Mouse (Mus musculus) forebrain, embryonic 12.5 days (tissue): ENCODE measurements at regions not wholly inside any gene's neighbourhood (a gene's known extent, or its start where the extent isn't known, plus 50 kb on each side); places are given as distances from the start of the nearest gene placed in this dataset.
"Not testable (repeated sequence)": the region's sequence is repeated elsewhere in the genome, so short reads cannot be mapped to it uniquely, and the experiment has no call there.

Experiments used
- ATAC-seq: fragments of 200-750 bp; cut with Nextera tagmentation; 2 replicates; pipeline ENCODE4 v1.8.0; 2017; ENCODE audit warnings: moderate TSS enrichment; ENCODE audit not compliant: low FRiP score
- H3K27ac ChIP-seq: fragments of 300-500 bp; sonication (generic); 2 replicates; pipeline ENCODE4 v1.5.1; 2016; ENCODE audit warnings: mild to moderate bottlenecking
- H3K27me3 ChIP-seq: fragments of 300-500 bp; sonication (generic); 2 replicates; pipeline ENCODE4 v1.6.1; 2016; ENCODE audit warnings: mild to moderate bottlenecking
- H3K36me3 ChIP-seq: fragments of 300-500 bp; sonication (generic); replicated peaks from 2 replicates; pipeline ENCODE4 v1.6.1; 2016; ENCODE audit warnings: mild to moderate bottlenecking
- H3K4me1 ChIP-seq: fragments of 300-500 bp; sonication (generic); 2 replicates; pipeline ENCODE4 v1.6.1; 2016
- H3K4me2 ChIP-seq: fragments of 300-500 bp; sonication (generic); 2 replicates; pipeline ENCODE4 v1.6.1; 2016; ENCODE audit warnings: mild to moderate bottlenecking, moderate library complexity
- H3K4me3 ChIP-seq: fragments of 300-500 bp; sonication (generic); replicated peaks from 2 replicates; pipeline ENCODE4 v1.5.1; 2016; ENCODE audit warnings: mild to moderate bottlenecking
- H3K9ac ChIP-seq: fragments of 300-500 bp; sonication (generic); 2 replicates; pipeline ENCODE4 v1.6.1; 2016; ENCODE audit warnings: mild to moderate bottlenecking
- H3K9me3 ChIP-seq: fragments of 300-500 bp; sonication (generic); 2 replicates; pipeline ENCODE4 v1.6.1; 2016
- WGBS: fragments of 180-500 bp; shearing (Covaris S2); methylation state at CpG from one replicate; pipeline ENCODE4 v1.1.7; 2016; 5-methylcytosine and 5-hydroxymethylcytosine counted together

DNA sequence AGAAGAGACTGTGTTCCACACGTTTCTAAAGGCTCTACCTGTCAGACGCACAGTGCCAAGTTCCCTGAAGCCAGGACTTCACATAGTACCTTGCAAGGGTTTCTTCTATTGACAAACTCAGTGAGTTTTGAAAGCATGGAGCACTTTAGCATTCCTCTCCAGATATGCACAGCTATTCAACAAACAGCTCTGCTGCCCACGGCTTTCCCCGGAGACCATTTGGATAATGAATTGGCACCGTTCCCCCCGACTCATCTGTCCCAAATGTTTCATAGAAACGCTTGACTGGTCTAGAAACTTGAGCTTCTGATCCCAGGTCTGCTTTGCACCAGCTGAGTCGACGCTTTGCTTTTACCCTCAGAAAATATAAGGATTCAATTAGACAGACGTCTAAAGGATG lies 162.2 kb upstream of the St6galnac5 start:
- Histone ChIP-seq H3K36me3 (no peaks in the 10 kb centered on the region), H3K4me2 (no peak overlapping the region), H3K9me3 (no peaks in the 10 kb centered on the region), H3K4me3 (no peak overlapping the region), H3K9ac (no peak overlapping the region), H3K27me3 (no peaks in the 10 kb centered on the region), H3K4me1 (no peaks in the 10 kb centered on the region; the same call in 1 of the 2 replicates), H3K27ac (no peak overlapping the region)
- ATAC-seq: no peak
- 79% methylated on average over 10 of the region's 10 CpGs for WGBS

DNA sequence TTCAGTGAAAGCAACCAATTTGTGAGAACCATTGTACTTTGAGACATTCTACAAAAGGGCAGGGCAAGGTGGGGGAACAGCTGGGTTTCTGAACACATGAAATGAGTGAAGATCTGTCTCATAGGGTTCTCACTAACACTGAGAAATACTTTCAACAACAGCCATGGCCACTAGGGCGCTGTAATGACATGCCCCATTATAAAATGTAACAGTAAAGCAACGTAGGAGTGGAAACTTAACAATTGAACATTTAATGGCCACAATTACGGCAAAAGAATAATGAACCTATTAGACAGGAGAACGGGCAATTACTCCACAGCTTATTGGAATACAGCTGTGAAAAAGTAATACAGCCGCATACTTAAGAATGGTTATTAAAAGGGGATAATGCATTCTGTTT lies 158.9 kb upstream of the St6galnac5 start:
- Histone ChIP-seq H3K4me3 (no peak overlapping the region), H3K4me2 (no peak overlapping the region), H3K9ac (no peak overlapping the region), H3K27me3 (no peaks in the 10 kb centered on the region), H3K9me3 (no peaks in the 10 kb centered on the region), H3K36me3 (no peaks in the 10 kb centered on the region), H3K4me1 (no peaks in the 10 kb centered on the region; the same call in 1 of the 2 replicates), H3K27ac (no peak overlapping the region)
- no peak for ATAC-seq
- 57% methylated on average over 5 of the region's 5 CpGs for WGBS

DNA sequence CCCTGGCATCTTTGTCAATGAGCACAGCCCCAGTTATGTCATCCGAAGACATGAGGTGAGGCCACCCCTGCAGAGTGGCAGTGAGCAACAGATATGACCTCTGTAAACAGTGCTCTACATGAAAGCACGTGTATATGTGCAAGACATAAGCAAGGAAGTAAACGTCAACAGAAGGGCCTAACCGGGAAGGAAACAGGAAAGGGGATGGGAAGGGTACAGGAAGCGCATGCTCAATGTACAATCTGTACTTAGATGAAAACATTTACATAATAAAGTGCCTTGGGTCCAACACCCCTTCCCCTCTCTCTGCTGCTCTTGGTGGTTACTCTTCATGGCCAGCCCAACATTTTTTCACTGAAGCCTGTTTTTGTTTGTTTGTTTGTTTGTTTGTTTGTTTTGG lies 143.3 kb upstream of the St6galnac5 start:
- ATAC-seq: no peak
- WGBS: 89% methylated on average over 5 of the region's 5 CpGs
- Histone ChIP-seq H3K9me3 (no peaks in the 10 kb centered on the region), H3K9ac (no peak overlapping the region), H3K4me2 (no peak overlapping the region), H3K4me3 (no peak overlapping the region), H3K27me3 (no peaks in the 10 kb centered on the region), H3K27ac (no peak overlapping the region), H3K4me1 (no peaks in the 10 kb centered on the region), H3K36me3 (no peaks in the 10 kb centered on the region)

DNA sequence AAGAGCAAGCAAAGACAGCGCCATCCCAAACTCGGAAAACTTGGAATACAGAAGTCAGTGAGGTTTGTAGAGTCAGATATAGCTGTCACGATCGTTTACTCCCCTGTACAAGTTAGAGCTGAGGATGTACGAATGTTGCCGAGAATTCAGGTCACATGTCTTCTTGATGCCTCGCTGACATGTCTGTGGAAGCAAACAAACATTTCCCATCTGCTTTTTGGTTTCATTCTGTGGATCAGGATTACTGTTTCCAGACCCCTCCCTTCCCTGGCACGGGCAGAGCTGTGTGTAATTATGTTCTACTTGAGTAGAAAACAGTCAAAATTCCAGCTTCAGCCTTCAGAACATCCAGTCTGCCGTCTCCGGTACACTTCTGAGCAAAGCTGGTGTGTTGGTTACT lies 139.9 kb upstream of the St6galnac5 start:
- Histone ChIP-seq H3K36me3 (no peaks in the 10 kb centered on the region), H3K9me3 (no peaks in the 10 kb centered on the region), H3K4me2 (no peak overlapping the region), H3K27ac (no peak overlapping the region), H3K4me1 (no peaks in the 10 kb centered on the region), H3K4me3 (no peak overlapping the region), H3K9ac (no peak overlapping the region), H3K27me3 (no peaks in the 10 kb centered on the region)
- no peak for ATAC-seq
- WGBS: 90% methylated on average over 10 of the region's 10 CpGs

DNA sequence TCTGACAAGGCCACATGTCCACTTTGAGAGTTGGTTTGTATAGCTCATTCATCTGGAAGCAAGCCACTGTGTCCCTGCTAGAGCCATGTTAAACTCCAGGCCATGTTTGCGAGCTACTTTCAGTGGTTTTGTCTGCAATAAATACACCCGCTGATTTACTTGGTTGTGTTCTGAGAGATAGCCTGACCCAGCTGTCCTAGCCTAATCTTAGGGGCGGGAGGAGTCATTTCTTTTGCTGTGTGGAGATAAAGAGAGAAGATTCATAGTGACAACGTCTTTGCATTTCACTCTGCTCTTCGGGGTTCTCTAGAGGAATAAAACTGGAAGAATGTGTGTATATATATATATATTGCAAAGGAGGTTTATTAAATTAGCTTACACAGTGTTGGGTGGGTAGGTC lies 137.1 kb upstream of the St6galnac5 start:
- ATAC-seq: no peak
- H3K27me3 ChIP-seq: no peaks in the 10 kb centered on the region
- H3K4me3 ChIP-seq: no peak overlapping the region
- no peaks in the 10 kb centered on the region for H3K9me3 ChIP-seq
- H3K27ac ChIP-seq: no peak overlapping the region
- 84% methylated on average over 5 of the region's 5 CpGs for WGBS
- H3K4me2 ChIP-seq: no peak overlapping the region
- H3K4me1 ChIP-seq: no peaks in the 10 kb centered on the region
- H3K36me3 ChIP-seq: no peaks in the 10 kb centered on the region
- no peak overlapping the region for H3K9ac ChIP-seq

DNA sequence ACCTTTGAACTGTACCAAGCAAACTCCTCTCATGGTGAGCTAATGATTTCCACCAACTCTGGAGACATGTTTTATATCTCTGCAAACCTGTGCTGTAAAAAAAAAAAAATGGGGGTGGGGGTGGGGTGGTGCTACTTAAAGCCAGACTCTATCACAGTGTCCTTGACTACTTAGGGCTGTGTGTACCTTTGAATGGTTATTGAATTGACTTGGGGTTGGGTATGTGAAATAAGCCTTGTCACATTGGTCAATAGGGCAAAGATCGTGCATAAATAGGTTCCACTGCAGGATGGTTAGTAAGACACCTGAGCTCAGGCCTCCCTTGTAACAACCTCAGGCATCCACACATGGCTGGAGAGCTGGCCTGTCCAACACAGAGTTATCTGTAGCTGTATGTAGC lies 136.6 kb upstream of the St6galnac5 start:
- Histone ChIP-seq H3K27ac (no peak overlapping the region), H3K36me3 (no peaks in the 10 kb centered on the region), H3K9ac (no peak overlapping the region), H3K27me3 (no peaks in the 10 kb centered on the region), H3K9me3 (no peaks in the 10 kb centered on the region), H3K4me3 (no peak overlapping the region), H3K4me1 (no peaks in the 10 kb centered on the region), H3K4me2 (no peak overlapping the region)
- 93% methylated on average over 1 of the region's 1 CpGs for WGBS
- no peak for ATAC-seq

DNA sequence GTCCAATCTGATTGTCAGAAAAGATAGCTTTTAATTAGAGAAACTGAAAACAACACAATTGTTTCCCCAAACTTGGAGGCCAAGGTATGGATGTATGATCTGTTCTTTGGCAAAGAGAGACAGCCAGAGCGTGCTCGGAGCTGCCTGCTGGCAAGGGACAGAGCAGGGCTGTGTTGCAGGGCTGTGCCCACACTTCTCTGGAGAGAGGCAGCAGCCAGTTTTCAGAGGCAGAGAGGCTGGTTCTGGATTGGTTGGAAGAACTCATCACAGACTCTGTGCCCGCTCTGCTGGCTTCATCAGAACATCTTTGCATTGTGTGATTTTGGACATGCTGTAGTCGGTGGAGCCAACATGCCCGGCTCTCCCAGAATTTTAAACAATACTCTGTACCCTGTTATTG lies 123.5 kb upstream of the St6galnac5 start:
- Histone ChIP-seq H3K36me3 (no peaks in the 10 kb centered on the region), H3K4me3 (no peak overlapping the region), H3K9me3 (no peaks in the 10 kb centered on the region), H3K27ac (no peak overlapping the region), H3K4me1 (no peaks in the 10 kb centered on the region), H3K4me2 (no peak overlapping the region), H3K27me3 (no peaks in the 10 kb centered on the region), H3K9ac (no peak overlapping the region)
- ATAC-seq: no peak
- 90% methylated on average over 5 of the region's 5 CpGs for WGBS

DNA sequence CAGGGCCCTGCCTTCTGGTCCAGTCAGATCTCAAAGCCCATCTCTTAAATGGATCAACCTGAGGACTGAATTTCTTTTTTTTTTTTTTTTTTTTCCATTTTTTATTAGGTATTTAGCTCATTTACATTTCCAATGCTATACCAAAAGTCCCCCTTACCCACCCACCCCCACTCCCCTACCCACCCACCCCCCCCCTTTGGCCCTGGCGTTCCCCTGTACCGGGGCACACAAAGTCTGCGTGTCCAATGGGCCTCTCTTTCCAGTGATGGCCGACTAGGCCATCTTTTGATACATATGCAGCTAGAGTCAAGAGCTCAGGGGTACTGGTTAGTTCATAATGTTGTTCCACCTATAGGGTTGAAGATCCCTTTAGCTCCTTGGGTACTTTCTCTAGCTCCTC lies 108.5 kb upstream of the St6galnac5 start:
- H3K36me3 ChIP-seq, H3K27me3 ChIP-seq, H3K9ac ChIP-seq, H3K4me2 ChIP-seq, H3K4me1 ChIP-seq, H3K9me3 ChIP-seq, ATAC-seq, H3K4me3 ChIP-seq, H3K27ac ChIP-seq: not testable (repeated sequence)
- WGBS: 94% methylated on average over 4 of the region's 4 CpGs

DNA sequence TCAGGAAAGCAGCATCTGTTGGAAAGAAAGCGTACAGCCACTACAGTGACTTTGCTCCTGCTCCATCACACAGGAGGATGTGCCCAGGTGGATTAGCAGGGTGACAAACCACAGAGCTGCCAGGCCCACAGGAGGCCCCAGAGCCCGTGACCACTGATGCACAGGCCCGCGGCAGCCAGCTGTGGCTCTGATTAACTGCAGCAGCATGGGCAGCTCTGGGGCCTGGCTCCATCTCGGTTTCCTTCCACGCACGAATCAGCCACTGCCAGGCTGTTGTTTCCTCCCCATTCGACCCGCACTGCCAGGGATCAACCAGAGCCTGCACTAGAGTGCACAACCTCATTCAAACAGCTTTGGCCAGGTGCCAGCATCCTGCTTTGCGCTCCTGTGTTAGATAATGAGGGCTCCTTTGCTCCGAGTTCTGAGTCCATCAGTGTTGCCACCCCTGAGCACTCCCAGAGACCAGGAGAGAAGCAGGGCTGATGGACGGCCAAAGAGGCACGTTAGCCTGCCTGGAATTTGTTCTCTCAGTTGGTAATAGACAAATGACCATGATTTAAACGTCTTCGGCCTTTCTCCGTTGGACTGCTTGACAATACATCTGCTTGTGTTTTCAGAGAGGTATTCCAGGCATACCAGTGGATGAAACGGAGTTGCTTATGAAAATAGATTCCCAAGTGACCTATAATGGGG lies 103.2 kb upstream of the St6galnac5 start:
- Histone ChIP-seq H3K27ac (peak overlapping the region; percentile 83), H3K4me1 (peaks cover 32% of the 10 kb centered on the region), H3K4me3 (peak overlapping the region; percentile 15; the same call in 1 of the 2 replicates), H3K4me2 (peak overlapping the region; percentile 46), H3K36me3 (no peaks in the 10 kb centered on the region), H3K27me3 (peaks cover 10% of the 10 kb centered on the region), H3K9me3 (no peaks in the 10 kb centered on the region), H3K9ac (no peak overlapping the region; the same call in 1 of the 2 replicates)
- peak; percentile 80 for ATAC-seq
- WGBS: 22% methylated on average over 17 of the region's 17 CpGs

DNA sequence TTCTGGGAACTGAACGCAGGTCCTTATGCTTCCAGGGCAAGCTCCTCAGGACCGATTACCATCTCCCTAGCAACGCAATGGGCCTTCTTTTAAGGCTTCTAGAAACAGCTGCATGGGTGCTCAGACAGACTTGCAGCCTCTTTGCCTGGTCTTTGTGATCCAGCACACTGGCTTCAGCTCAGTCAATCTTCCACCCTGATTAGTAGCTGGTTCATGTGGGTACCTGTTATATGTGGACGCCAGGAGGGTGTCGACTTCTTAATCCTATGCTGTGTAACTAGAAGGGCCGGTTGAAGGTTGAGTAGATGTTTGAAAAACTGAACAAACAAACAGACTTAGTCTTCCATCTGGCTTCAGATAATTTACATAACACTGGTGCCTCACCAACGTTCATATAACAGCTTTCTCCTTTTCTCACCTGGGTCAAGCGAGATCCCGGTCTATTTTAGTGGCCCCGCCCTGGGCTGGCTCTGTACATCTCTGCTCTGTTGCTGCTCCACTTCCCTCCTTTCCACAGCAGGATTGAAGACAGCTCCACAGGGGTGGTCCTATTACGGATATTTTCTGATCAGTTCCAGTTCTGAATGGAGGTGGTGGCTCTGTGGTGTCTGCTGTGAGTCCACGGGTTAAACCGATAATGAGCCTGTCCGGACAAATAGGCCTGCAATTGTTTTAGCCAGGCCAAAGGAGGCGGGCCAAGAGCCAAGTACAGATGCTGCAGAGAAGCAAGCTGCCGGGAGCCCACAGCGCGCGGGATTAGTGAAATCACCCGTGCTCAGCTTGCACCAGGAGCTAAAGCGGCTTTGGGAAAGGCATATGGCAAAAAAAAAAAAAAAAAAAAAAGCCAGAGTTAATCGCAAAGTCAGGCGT lies 102.4 kb upstream of the St6galnac5 start:
- peaks cover 10% of the 10 kb centered on the region for H3K27me3 ChIP-seq
- H3K9ac ChIP-seq: no peak overlapping the region
- no peaks in the 10 kb centered on the region for H3K9me3 ChIP-seq
- WGBS: 24% methylated on average over 22 of the region's 23 CpGs
- peak overlapping the region; percentile 46 for H3K4me2 ChIP-seq
- H3K27ac ChIP-seq: peak overlapping the region; percentile 83
- H3K36me3 ChIP-seq: no peaks in the 10 kb centered on the region
- peaks cover 32% of the 10 kb centered on the region for H3K4me1 ChIP-seq
- 0 out of 2 replicates have a peak overlapping the region, but pooled peaks have one; percentile 15 for H3K4me3 ChIP-seq
- peak; percentile 79 for ATAC-seq

DNA sequence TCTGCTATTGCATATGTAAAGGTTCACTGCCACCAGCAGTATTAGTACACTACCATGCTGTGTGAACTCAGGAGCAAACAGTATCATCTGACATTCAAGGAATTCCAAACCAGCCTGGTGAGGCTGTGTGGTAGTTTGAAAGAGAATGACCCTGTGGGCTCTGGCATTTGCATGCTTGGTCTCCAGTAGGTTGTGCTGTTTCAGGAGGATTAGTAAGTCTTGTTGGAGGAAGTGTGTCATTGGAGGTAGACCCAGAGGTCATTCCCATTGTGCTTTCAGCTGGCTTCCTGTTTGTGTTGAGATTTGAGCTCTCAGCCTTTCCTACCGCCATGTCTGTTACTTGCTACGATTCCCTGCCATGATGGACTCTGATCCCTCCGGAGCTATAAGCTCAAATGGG lies 98.3 kb upstream of the St6galnac5 start:
- H3K9me3 ChIP-seq: no peaks in the 10 kb centered on the region
- no peak overlapping the region for H3K27ac ChIP-seq
- H3K27me3 ChIP-seq: peaks cover 10% of the 10 kb centered on the region
- H3K9ac ChIP-seq: no peak overlapping the region
- no peaks in the 10 kb centered on the region for H3K36me3 ChIP-seq
- peaks cover 23% of the 10 kb centered on the region for H3K4me1 ChIP-seq
- no peak overlapping the region for H3K4me2 ChIP-seq
- ATAC-seq: no peak
- no peak overlapping the region for H3K4me3 ChIP-seq
- 83% methylated on average over 3 of the region's 3 CpGs for WGBS

DNA sequence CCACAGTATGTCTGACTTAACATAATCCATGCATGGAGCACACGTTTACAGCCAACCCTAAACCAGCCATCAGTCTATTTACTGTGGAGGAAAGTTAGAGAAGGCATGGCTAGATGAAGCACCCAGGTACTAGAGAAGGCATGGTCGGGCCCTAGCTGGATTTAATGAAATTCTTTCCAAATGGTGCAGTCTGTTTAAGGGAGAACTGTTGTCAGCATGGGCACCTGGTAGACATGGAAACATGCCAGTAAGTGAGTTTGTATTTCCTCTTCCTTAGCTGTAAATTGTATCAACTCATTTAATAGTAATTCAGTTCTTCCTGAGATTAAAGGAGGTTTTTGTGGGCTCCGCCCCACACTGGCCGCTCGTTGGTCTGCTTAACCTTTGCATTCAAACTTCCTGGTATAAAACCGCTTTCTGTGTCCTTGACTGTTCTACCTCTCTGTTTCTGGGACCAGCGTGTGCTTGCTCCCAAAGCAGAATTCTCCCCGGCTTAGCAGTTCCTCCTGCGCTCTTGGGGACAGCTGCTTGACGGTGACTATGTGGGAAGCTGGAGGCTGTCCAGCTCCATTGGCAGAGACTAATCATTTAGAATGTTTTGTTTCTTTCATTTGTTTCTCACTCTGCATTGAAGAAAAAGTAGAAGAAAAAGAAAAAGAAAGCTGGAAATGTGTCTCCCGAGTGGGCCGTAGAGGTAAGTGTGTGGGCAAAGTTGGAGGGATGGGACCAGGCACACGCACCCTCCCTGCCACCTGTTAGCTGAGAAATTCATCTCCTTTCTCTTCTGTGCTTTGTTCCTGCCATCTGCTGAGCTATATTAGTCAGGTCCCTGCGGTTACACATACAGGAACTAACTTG lies 96.0 kb upstream of the St6galnac5 start:
- ATAC-seq: no peak
- Histone ChIP-seq H3K36me3 (no peaks in the 10 kb centered on the region), H3K9ac (no peak overlapping the region), H3K9me3 (no peaks in the 10 kb centered on the region), H3K4me2 (no peak overlapping the region), H3K4me1 (peaks cover under 1% of the 10 kb centered on the region; the same call in 1 of the 2 replicates), H3K4me3 (no peak overlapping the region), H3K27me3 (peaks cover 10% of the 10 kb centered on the region), H3K27ac (no peak overlapping the region)
- WGBS: 84% methylated on average over 14 of the region's 14 CpGs
